Mouse (Mus musculus): ENCODE measurements around the gene Blvrb.

Blvrb gene

GRCm38 (mm10) chr7:27514961-27515360, 67.2 kb downstream of the Blvrb start:
- DNase-seq (ENCODE audit: low spot score in 2 of 2) = no peak

Measured in right cerebral cortex, postnatal 36 days (tissue).